Mouse (Mus musculus) Patski (cell line): ENCODE data around the gene Tctn1. TPM values are rescaled to one million over a fixed set of nuclear protein-coding genes. Genes with fewer than 3 reads are reported as not detected.

ENCODE experiments used
- ATAC-seq: fragments of 100-300 bp; one replicate; pipeline ENCODE4 v1.8.0; 2021
- CTCF ChIA-PET: fragments of 350-600 bp; sonication (Branson Sonifier 250); formaldehyde crosslinking; loops from one replicate; lab custom pipeline; 2022; ENCODE audit warnings: inconsistent platforms; lab: Charles Lee
- POLR2A ChIA-PET: fragments of 350-600 bp; sonication (Branson Sonifier 250); formaldehyde crosslinking; loops from one replicate; lab custom pipeline; 2022; ENCODE audit warnings: antibody characterized with exemption, inconsistent platforms; lab: Charles Lee
- DNase-seq: peaks from one replicate; pipeline ENCODE4 v3.0.0-alpha.2; 2011; ENCODE audit warnings: low read depth, low spot score
- H3K27me3 ChIP-seq: fragments of 371-371 bp; one replicate; pipeline ENCODE4 v1.5.1; 2021
- CTCF ChIP-seq: fragments of 100-300 bp; IDR thresholded peaks from one replicate; pipeline ENCODE4 v1.5.1; 2021
- in situ Hi-C: fragments of 300-500 bp; cut with MboI; formaldehyde crosslinking; loops from 3 replicates; pipeline ENCODE4 v1.11.1; 2018; ENCODE audit warnings: low pct_unique_long_range_greater_than_20kb, mixed read lengths
- polyA plus RNA-seq: library from polyadenylated mRNA; unstranded; gene quantifications from one replicate; pipeline ENCODE4 v1.2.3, GENCODE M21; 2021

The Tctn1 gene
- polyA plus RNA-seq, 1 experiment from 2014 or later: 50.7 TPM

- ChIA-PET CTCF (interaction anchor here (1.2 to 1.3 kb wide), 4 partner anchors 12 to 40 kb away, joined by 3 read pairs; no protein-coding TSS in a partner anchor), POLR2A (interaction anchor here (1.3 kb wide), 1 partner anchor 16 kb away, joined by 4 read pairs; no protein-coding TSS in a partner anchor)
- ATAC-seq: no peak
- in situ Hi-C loops: no loop called here
- no peaks in the 10 kb centered on the region for H3K27me3 ChIP-seq
- TF ChIP-seq CTCF: no peak
- DNase-seq: no peak
Observed at GRCm38 (mm10) chr5:122302810-122303745, 38.8 kb upstream of the Tctn1 start.

GRCm38 (mm10) chr5:122300071-122300518 lies 35.8 kb upstream of the Tctn1 start:
- no peak for TF ChIP-seq CTCF
- in situ Hi-C loops: no loop called here
- DNase-seq (peak; percentile 77), ATAC-seq (peak; percentile 55)
- no peaks in the 10 kb centered on the region for H3K27me3 ChIP-seq
- ChIA-PET CTCF (interaction anchor here (0.9 to 2.3 kb wide), 11 partner anchors 8 to 43 kb away, joined by 3 to 14 read pairs (median 5); no protein-coding TSS in a partner anchor), POLR2A (interaction anchor here (0.9 to 2.1 kb wide), 7 partner anchors 10 to 37 kb away, joined by 3 to 6 read pairs (median 4); no protein-coding TSS in a partner anchor)

- no peak for TF ChIP-seq CTCF
- ATAC-seq (no peak), DNase-seq (no peak)
- POLR2A ChIA-PET: interaction anchor here (0.5 to 2.7 kb wide), 2 partner anchors 9 to 59 kb away, joined by 3 to 18 read pairs; partner anchors contain the start of genes Rad9b and Vps29
- H3K27me3 ChIP-seq: no peaks in the 10 kb centered on the region
- in situ Hi-C loops: loop anchor here (25.0 kb wide), 1 partner anchor 842 kb away; the partner anchor contains the start of genes Rhof and Setd1b
- CTCF ChIA-PET: interaction anchor here (1.1 to 1.6 kb wide), 3 partner anchors 9 to 49 kb away, joined by 4 to 6 read pairs (median 5); no protein-coding TSS in a partner anchor
Observed at GRCm38 (mm10) chr5:122295113-122295935, 31.1 kb upstream of the Tctn1 start.

GRCm38 (mm10) chr5:122294219-122294735 lies 30.0 kb upstream of the Tctn1 start:
- in situ Hi-C loops: loop anchor here (25.0 kb wide), 1 partner anchor 843 kb away; the partner anchor contains the start of genes Rhof and Setd1b

GRCm38 (mm10) chr5:122293131-122293530 lies 28.9 kb upstream of the Tctn1 start:
- ChIA-PET POLR2A (interaction anchor here (0.9 to 1.1 kb wide), 2 partner anchors 8 to 19 kb away, joined by 3 to 4 read pairs; no protein-coding TSS in a partner anchor), CTCF (interaction anchor here (1.2 to 2.8 kb wide), 3 partner anchors 8 to 51 kb away, joined by 3 to 13 read pairs (median 3); no protein-coding TSS in a partner anchor)
- H3K27me3 ChIP-seq: no peaks in the 10 kb centered on the region
- in situ Hi-C loops: loop anchor here (25.0 kb wide), 1 partner anchor 844 kb away; the partner anchor contains the start of genes Rhof and Setd1b
- ATAC-seq: no peak
- DNase-seq: no peak
- TF ChIP-seq CTCF: no peak

More at GRCm38 (mm10) chr5:122294219-122294735, 30.0 kb upstream of the Tctn1 start:
- ATAC-seq (no peak), DNase-seq (no peak)
- ChIA-PET CTCF (interaction anchor here (1.2 to 1.3 kb wide), 2 partner anchors 9 to 26 kb away, joined by 3 read pairs; no protein-coding TSS in a partner anchor), POLR2A (interaction anchor here (2.7 kb wide), 1 partner anchor 8 kb away, joined by 18 read pairs; no protein-coding TSS in a partner anchor)
- H3K27me3 ChIP-seq: no peaks in the 10 kb centered on the region
- TF ChIP-seq CTCF: no peak

GRCm38 (mm10) chr5:122291553-122292339 lies 27.5 kb upstream of the Tctn1 start:
- ChIA-PET POLR2A (interaction anchor here (1.1 kb wide), 1 partner anchor 21 kb away, joined by 4 read pairs; no protein-coding TSS in a partner anchor), CTCF (interaction anchor here (0.9 to 2.8 kb wide), 4 partner anchors 11 to 52 kb away, joined by 3 to 13 read pairs (median 4); no protein-coding TSS in a partner anchor)
- in situ Hi-C loops: loop anchor here (25.0 kb wide), 1 partner anchor 846 kb away; the partner anchor contains the start of genes Rhof and Setd1b
- no peaks in the 10 kb centered on the region for H3K27me3 ChIP-seq
- TF ChIP-seq CTCF: no peak
- no peak for DNase-seq
- no peak for ATAC-seq

GRCm38 (mm10) chr5:122291149-122291548 lies 26.9 kb upstream of the Tctn1 start:
- no peak for DNase-seq
- ATAC-seq: no peak
- CTCF ChIA-PET: interaction anchor here (0.9 to 2.8 kb wide), 4 partner anchors 12 to 53 kb away, joined by 3 to 13 read pairs (median 4); no protein-coding TSS in a partner anchor
- TF ChIP-seq CTCF: no peak
- no peaks in the 10 kb centered on the region for H3K27me3 ChIP-seq
- POLR2A ChIA-PET: interaction anchor here (1.0 kb wide), 1 partner anchor 9 kb away, joined by 3 read pairs; no protein-coding TSS in a partner anchor
- in situ Hi-C loops: loop anchor here (25.0 kb wide), 1 partner anchor 846 kb away; the partner anchor contains the start of genes Rhof and Setd1b
